Mouse (Mus musculus) ES-Bruce4 (cell line): ENCODE measurements around the gene Foxc1.

ENCODE experiments used
- CTCF ChIP-seq: IDR thresholded peaks from one replicate; pipeline ENCODE4 v1.8.1; 2011; ENCODE audit warnings: low read depth, low read length
- POLR2A ChIP-seq: IDR thresholded peaks from one replicate; pipeline ENCODE4 v1.8.1; 2011; ENCODE audit warnings: low read length; ENCODE audit not compliant: insufficient read depth

DNA sequence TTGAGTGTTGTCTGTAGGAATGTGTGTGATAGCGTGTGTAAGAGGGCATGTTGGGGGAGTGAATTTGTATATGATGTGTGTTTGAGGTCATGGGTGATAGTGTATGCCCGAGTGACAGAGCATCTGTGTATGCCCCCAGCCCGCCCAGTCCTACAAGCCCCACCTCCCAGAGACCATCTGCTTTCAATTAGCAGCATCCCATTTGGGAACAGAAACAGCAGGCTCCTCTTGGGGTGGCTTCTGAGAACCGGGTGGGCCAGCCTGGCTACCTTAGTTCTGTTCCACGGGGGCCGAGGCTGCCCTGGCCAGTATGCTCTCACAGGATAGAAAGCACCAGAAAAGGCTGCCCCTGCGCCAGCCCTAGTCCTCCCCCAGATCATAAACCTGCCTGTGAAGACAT, 11.9 kb downstream of the Foxc1 start:
- no peak for TF ChIP-seq POLR2A
- no peak for TF ChIP-seq CTCF
